ENCODE assay signal across 25 mouse cellular contexts in genomic region chr8:46886216-46886615, GRCm38 (mm10).
A peak's percentile ranks its signal among the peaks of the same experiment; 100 is the strongest.
DNase-seq lines count a peak whose midpoint lies in the region; ATAC-seq and TF ChIP-seq lines count a peak whose summit lies in the region.
"Had no signal": no experiment of that assay in that cellular context is flagged by ENCODE, and none has a peak within 500 bp of the region (broad histone marks: within the 10 kb centered on the region; RNA-seq: fewer than 3 reads in every experiment).

No protein-coding gene starts in this region.

- no peaks in the 10 kb centered on the region for H3K27me3 ChIP-seq in liver, postnatal 0 days (ENCODE audit: insufficient read depth, low read length)
- no peaks in the 10 kb centered on the region for H3K27me3 ChIP-seq in liver, embryonic 11.5 days (replicated peaks; ENCODE audit: control insufficient read depth, insufficient read depth, low read length)
- H3K27me3 ChIP-seq: embryonic facial prominence, embryonic 12.5 days; intestine, embryonic 15.5 days; limb, embryonic 15.5 days; midbrain, embryonic 15.5 days; neural tube, embryonic 15.5 days had no signal

- TF ChIP-seq CTCF in liver, postnatal 0 days (IDR thresholded peaks at IDR 0.05; ENCODE audit: low read depth): no peak

- H3K4me1 ChIP-seq in liver, postnatal 0 days (ENCODE audit: insufficient read depth): peaks cover 14% of the 10 kb centered on the region
- H3K4me1 ChIP-seq in liver, embryonic 11.5 days (replicated peaks; ENCODE audit: control insufficient read depth, insufficient read depth, low read length): peaks cover 8% of the 10 kb centered on the region
- H3K4me1 ChIP-seq: intestine, embryonic 15.5 days; limb, embryonic 15.5 days; midbrain, embryonic 15.5 days had no signal

- TF ChIP-seq EP300 in liver, postnatal 0 days (IDR thresholded peaks at IDR 0.05; ENCODE audit: low read depth): 0 out of 2 replicates have a peak, but pooled peaks have one; percentile 16

- WGBS in liver, postnatal 0 days (ENCODE audit: insufficient replicate concordance): 69% methylated on average over 1 of the region's 1 CpGs
- WGBS in liver, embryonic 11.5 days: 87% methylated on average over 1 of the region's 1 CpGs

- H3K4me2 ChIP-seq in liver, postnatal 0 days (ENCODE audit: low read depth, low read length): no peak overlapping the region
- no peak overlapping the region for H3K4me2 ChIP-seq in liver, embryonic 11.5 days
- H3K4me2 ChIP-seq: embryonic facial prominence, embryonic 12.5 days; heart, embryonic 11.5 days; intestine, embryonic 15.5 days; limb, embryonic 15.5 days; midbrain, embryonic 15.5 days; neural tube, embryonic 15.5 days had no signal

- no peaks in the 10 kb centered on the region for H3K9me3 ChIP-seq in liver, postnatal 0 days (ENCODE audit: low read length)
- no peaks in the 10 kb centered on the region for H3K9me3 ChIP-seq in liver, embryonic 11.5 days (ENCODE audit: control insufficient read depth, low read length)
- H3K9me3 ChIP-seq: embryonic facial prominence, embryonic 12.5 days; hindbrain, embryonic 10.5 days; intestine, embryonic 15.5 days; limb, embryonic 15.5 days; midbrain, embryonic 15.5 days; neural tube, embryonic 15.5 days had no signal

- no peak overlapping the region for H3K4me3 ChIP-seq in liver, postnatal 0 days (ENCODE audit: low read depth, low read length)
- H3K4me3 ChIP-seq in liver, embryonic 11.5 days (ENCODE audit: low read depth, low read length): no peak overlapping the region
- H3K4me3 ChIP-seq: embryonic facial prominence, embryonic 12.5 days; hindbrain, embryonic 10.5 days; intestine, embryonic 15.5 days; layer of hippocampus, adult 2 months; limb, embryonic 15.5 days; midbrain, embryonic 15.5 days; neural tube, embryonic 15.5 days had no signal

- H3K9ac ChIP-seq in liver, postnatal 0 days (replicated peaks): no peak overlapping the region
- H3K9ac ChIP-seq in liver, embryonic 11.5 days (ENCODE audit: low read depth, low read length): no peak overlapping the region
- H3K9ac ChIP-seq: embryonic facial prominence, embryonic 12.5 days; forebrain, postnatal 0 days; intestine, embryonic 15.5 days; limb, embryonic 15.5 days; midbrain, embryonic 15.5 days; neural tube, embryonic 15.5 days had no signal

- intact Hi-C loops in left cerebral cortex, postnatal 14 days (cut with DNase I): no loop called here

- peak; percentile 30 for DNase-seq in liver, postnatal 0 days
- DNase-seq in liver, embryonic 11.5 days (ENCODE audit: low spot score): no peak
- DNase-seq in B cell, adult 2 months: peak; percentile 34 to 39
- DNase-seq in left cerebral cortex, postnatal 14 days (ENCODE audit: low spot score in 2 of 2): no peak
- DNase-seq in left cerebral cortex, adult 18-20 months (ENCODE audit: low spot score in 2 of 2): no peak
- DNase-seq in layer of hippocampus, postnatal 36 days: no peak
- DNase-seq: adrenal gland, postnatal 25 days; cerebellum, adult 11-12 months; cerebellum, postnatal 14 days; forebrain, postnatal 0 days; kidney, adult 9 months; kidney, postnatal 25 days; lung, adult 18-20 months; lung, postnatal 14 days had no signal

- no peaks in the 10 kb centered on the region for H3K36me3 ChIP-seq in liver, postnatal 0 days (replicated peaks; ENCODE audit: insufficient read depth, low read length)
- H3K36me3 ChIP-seq in liver, embryonic 11.5 days (ENCODE audit: control insufficient read depth, insufficient read depth, low read length): no peaks in the 10 kb centered on the region
- H3K36me3 ChIP-seq: embryonic facial prominence, embryonic 12.5 days; hindbrain, embryonic 10.5 days; intestine, embryonic 15.5 days; limb, embryonic 15.5 days; midbrain, embryonic 15.5 days; neural tube, embryonic 15.5 days had no signal

- H3K27ac ChIP-seq in liver, postnatal 0 days (ENCODE audit: low read depth): peak overlapping the region; percentile 32; the same call in 1 of the 2 replicates
- H3K27ac ChIP-seq in liver, embryonic 11.5 days (ENCODE audit: low read depth, low read length): no peak overlapping the region
- H3K27ac ChIP-seq: embryonic facial prominence, embryonic 12.5 days; hindbrain, embryonic 10.5 days; intestine, embryonic 15.5 days; layer of hippocampus, adult 2 months; limb, embryonic 15.5 days; midbrain, embryonic 15.5 days; neural tube, embryonic 15.5 days had no signal

- ATAC-seq in liver, postnatal 0 days: peak; percentile 30; the same call in 1 of the 2 replicates
- no peak for ATAC-seq in liver, embryonic 11.5 days (replicated peaks; ENCODE audit: low FRiP score)
- peak; percentile 70 for ATAC-seq in common myeloid progenitor, adult 5-6 weeks (replicated peaks; ENCODE audit: low read depth, poor library complexity, severe bottlenecking)
- peak; percentile 61 for ATAC-seq in monocyte, adult 5-6 weeks (replicated peaks; ENCODE audit: insufficient number of reproducible peaks, low FRiP score, low TSS enrichment, poor library complexity, severe bottlenecking)
- ATAC-seq: forebrain, postnatal 0 days; hindbrain, embryonic 16.5 days; intestine, embryonic 15.5 days; midbrain, embryonic 15.5 days had no signal

Comparison
In these comparisons a context has a peak if more than half of its experiments do, and no peak if none do; other contexts are left out.
1. DNase-seq: peak in liver, postnatal 0 days (single experiment) and B cell, adult 2 months (2 of 2); none in liver, embryonic 11.5 days (single experiment), left cerebral cortex, postnatal 14 days (0 of 2), left cerebral cortex, adult 18-20 months (0 of 2) and layer of hippocampus, postnatal 36 days (0 of 2).